Mouse (Mus musculus) liver, postnatal 0 days (tissue): ENCODE data around the gene Mks1. TPM values are rescaled to one million over a fixed set of nuclear protein-coding genes. Genes with fewer than 3 reads are reported as not detected.
"Not testable (repeated sequence)": the region's sequence is repeated elsewhere in the genome, so short reads cannot be mapped to it uniquely, and the experiment has no call there.

Experiments
- ATAC-seq: fragments of 200-750 bp; cut with Nextera tagmentation; 2 replicates; pipeline ENCODE4 v1.8.0; 2017; ENCODE audit warnings: mild to moderate bottlenecking, moderate library complexity
- DNase-seq: peaks from one replicate; pipeline ENCODE4 v3.0.0-alpha.2; 2016
- H3K27ac ChIP-seq: fragments of 300-500 bp; sonication (generic); 2 replicates; pipeline ENCODE4 v1.5.1; 2014; ENCODE audit warnings: antibody characterized with exemption, moderate library complexity, mild to moderate bottlenecking, low read depth
- H3K27me3 ChIP-seq: fragments of 300-500 bp; sonication (generic); 2 replicates; pipeline ENCODE4 v1.6.1; 2014; ENCODE audit warnings: low read length, control low read depth, mixed read lengths; ENCODE audit not compliant: insufficient read depth
- H3K36me3 ChIP-seq: fragments of 300-500 bp; sonication (generic); replicated peaks from 2 replicates; pipeline ENCODE4 v1.6.1; 2014; ENCODE audit warnings: mild to moderate bottlenecking, control low read depth, low read length, moderate library complexity, mixed read lengths; ENCODE audit not compliant: insufficient read depth
- H3K4me1 ChIP-seq: fragments of 300-500 bp; sonication (generic); 2 replicates; pipeline ENCODE4 v1.6.1; 2014; ENCODE audit warnings: antibody characterized with exemption, mild to moderate bottlenecking, control low read depth; ENCODE audit not compliant: insufficient read depth
- H3K4me2 ChIP-seq: fragments of 300-500 bp; sonication (generic); 2 replicates; pipeline ENCODE4 v1.6.1; 2014; ENCODE audit warnings: low read depth, mild to moderate bottlenecking, low read length, moderate library complexity, mixed read lengths
- H3K4me3 ChIP-seq: fragments of 300-500 bp; sonication (generic); 2 replicates; pipeline ENCODE4 v1.5.1; 2014; ENCODE audit warnings: low read depth, low read length
- H3K9ac ChIP-seq: fragments of 300-500 bp; sonication (generic); replicated peaks from 2 replicates; pipeline ENCODE4 v1.6.1; 2014; ENCODE audit warnings: mild to moderate bottlenecking, moderate library complexity
- H3K9me3 ChIP-seq: fragments of 300-500 bp; sonication (generic); 2 replicates; pipeline ENCODE4 v1.6.1; 2016; ENCODE audit warnings: mild to moderate bottlenecking, control low read depth, low read length, mixed read lengths
- CTCF ChIP-seq: sonication (generic); IDR thresholded peaks from 2 replicates; pipeline ENCODE4 v1.5.1; 2016; ENCODE audit warnings: antibody characterized with exemption, low read depth
- EP300 ChIP-seq: IDR thresholded peaks from 2 replicates; pipeline ENCODE4 v1.6.1; 2016; ENCODE audit warnings: antibody characterized with exemption, low read depth, mild to moderate bottlenecking
- WGBS: fragments of 180-500 bp; shearing (Covaris S2); extraction: QIAGEN DNeasy Blood & Tissue Kit; methylation state at CpG from one replicate; pipeline ENCODE4 v1.1.7; 2014; ENCODE audit not compliant: insufficient replicate concordance; 5-methylcytosine and 5-hydroxymethylcytosine counted together
- polyA plus RNA-seq: library from polyadenylated mRNA; unstranded; fragments of >200 nt; fragmentation: Nextera tagmentation; extraction: Ambion mirVana; gene quantifications from 2 replicates; pipeline ENCODE4 v1.2.1, GENCODE M21; 2015

Gene Mks1
- polyA plus RNA-seq, 1 experiment from 2014 or later: 1.4 TPM

GRCm38 (mm10) chr11:87846968-87847600 lies 5.9 kb upstream of the Mks1 start:
- Histone ChIP-seq H3K27me3 (no peaks in the 10 kb centered on the region), H3K36me3 (no peaks in the 10 kb centered on the region), H3K9ac (no peak overlapping the region), H3K9me3 (no peaks in the 10 kb centered on the region), H3K27ac (no peak overlapping the region), H3K4me2 (no peak overlapping the region), H3K4me3 (no peak overlapping the region), H3K4me1 (no peaks in the 10 kb centered on the region)
- no peak for TF ChIP-seq EP300
- TF ChIP-seq CTCF: no peak
- DNase-seq (no peak), ATAC-seq (peak; percentile 27; the same call in 1 of the 2 replicates)
- 80% methylated on average over 12 of the region's 12 CpGs for WGBS

GRCm38 (mm10) chr11:87847884-87848283 lies 5.1 kb upstream of the Mks1 start:
- 74% methylated on average over 6 of the region's 6 CpGs for WGBS
- ATAC-seq: no peak
- no peak overlapping the region for H3K4me2 ChIP-seq

GRCm38 (mm10) chr11:87853597-87853954 lies 561 bp downstream of the Mks1 start:
- no peaks in the 10 kb centered on the region for H3K9me3 ChIP-seq
- ATAC-seq (no peak; the same call in 1 of the 2 replicates), DNase-seq (no peak)
- peaks cover 3% of the 10 kb centered on the region for H3K4me1 ChIP-seq
- 35% methylated on average over 8 of the region's 8 CpGs for WGBS
- H3K36me3 ChIP-seq: no peaks in the 10 kb centered on the region
- H3K4me3 ChIP-seq: peak overlapping the region; percentile 61
- H3K27me3 ChIP-seq: no peaks in the 10 kb centered on the region
- no peak overlapping the region for H3K27ac ChIP-seq
- peak overlapping the region; percentile 74 for H3K4me2 ChIP-seq
- H3K9ac ChIP-seq: peak overlapping the region; percentile 37; the same call in 1 of the 2 replicates
- TF ChIP-seq EP300 (no peak), CTCF (no peak)

More at GRCm38 (mm10) chr11:87847884-87848283, 5.1 kb upstream of the Mks1 start:
- Histone ChIP-seq H3K9ac (no peak overlapping the region), H3K36me3 (no peaks in the 10 kb centered on the region), H3K9me3 (no peaks in the 10 kb centered on the region), H3K27me3 (no peaks in the 10 kb centered on the region), H3K4me3 (no peak overlapping the region), H3K4me1 (no peaks in the 10 kb centered on the region), H3K27ac (no peak overlapping the region)
- TF ChIP-seq EP300 (no peak), CTCF (no peak)
- no peak for DNase-seq

DNA sequence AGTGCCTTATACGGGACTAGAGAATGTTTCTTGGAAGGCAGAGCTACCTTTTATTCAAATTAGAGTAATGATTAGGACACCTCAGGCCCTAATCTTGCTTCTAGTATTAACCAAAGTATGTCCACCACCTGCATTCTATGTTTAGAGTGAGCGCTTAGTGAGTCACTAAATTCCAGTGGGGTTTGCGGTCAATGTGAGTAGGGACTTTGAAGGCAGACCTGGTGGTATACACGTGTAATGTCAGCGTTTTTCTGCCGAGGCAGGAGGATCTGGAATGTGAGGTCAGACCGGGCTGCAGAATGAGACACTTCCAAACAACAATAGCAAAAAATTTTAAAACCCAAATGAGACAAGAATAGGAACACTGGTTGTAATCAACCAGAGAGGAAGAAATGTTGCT lies 1.5 kb downstream of the Mks1 start:
- no peak overlapping the region for H3K9ac ChIP-seq
- 77% methylated on average over 7 of the region's 7 CpGs for WGBS
- no peaks in the 10 kb centered on the region for H3K27me3 ChIP-seq
- no peaks in the 10 kb centered on the region for H3K36me3 ChIP-seq
- ATAC-seq: no peak
- TF ChIP-seq EP300: no peak
- no peak overlapping the region for H3K4me2 ChIP-seq
- H3K4me3 ChIP-seq: no peak overlapping the region
- no peak overlapping the region for H3K27ac ChIP-seq
- no peaks in the 10 kb centered on the region for H3K9me3 ChIP-seq
- H3K4me1 ChIP-seq: peaks cover 3% of the 10 kb centered on the region
- DNase-seq: no peak

GRCm38 (mm10) chr11:87859273-87859672 lies 6.3 kb downstream of the Mks1 start:
- H3K27me3 ChIP-seq: no peaks in the 10 kb centered on the region
- 78% methylated on average over 11 of the region's 11 CpGs for WGBS
- H3K4me1 ChIP-seq: no peaks in the 10 kb centered on the region
- no peaks in the 10 kb centered on the region for H3K9me3 ChIP-seq
- H3K4me2 ChIP-seq: no peak overlapping the region
- no peak for TF ChIP-seq CTCF
- no peak for TF ChIP-seq EP300
- 0 out of 2 replicates have a peak, but pooled peaks cover 2% of the 10 kb centered on the region for H3K36me3 ChIP-seq
- DNase-seq (no peak), ATAC-seq (no peak)
- H3K9ac ChIP-seq: no peak overlapping the region
- H3K27ac ChIP-seq: no peak overlapping the region
- H3K4me3 ChIP-seq: no peak overlapping the region

- Histone ChIP-seq H3K9ac (no peak overlapping the region), H3K36me3 (0 out of 2 replicates have a peak, but pooled peaks cover 2% of the 10 kb centered on the region), H3K4me1 (no peaks in the 10 kb centered on the region), H3K27me3 (no peaks in the 10 kb centered on the region), H3K27ac (no peak overlapping the region), H3K4me2 (no peak overlapping the region), H3K9me3 (no peaks in the 10 kb centered on the region), H3K4me3 (no peak overlapping the region)
- 75% methylated on average over 9 of the region's 9 CpGs for WGBS
- no peak for DNase-seq
- TF ChIP-seq EP300 (no peak), CTCF (no peak)
- no peak for ATAC-seq
These were observed 7.4 kb downstream of the Mks1 start for GRCm38 (mm10) chr11:87860426-87860825.

DNA sequence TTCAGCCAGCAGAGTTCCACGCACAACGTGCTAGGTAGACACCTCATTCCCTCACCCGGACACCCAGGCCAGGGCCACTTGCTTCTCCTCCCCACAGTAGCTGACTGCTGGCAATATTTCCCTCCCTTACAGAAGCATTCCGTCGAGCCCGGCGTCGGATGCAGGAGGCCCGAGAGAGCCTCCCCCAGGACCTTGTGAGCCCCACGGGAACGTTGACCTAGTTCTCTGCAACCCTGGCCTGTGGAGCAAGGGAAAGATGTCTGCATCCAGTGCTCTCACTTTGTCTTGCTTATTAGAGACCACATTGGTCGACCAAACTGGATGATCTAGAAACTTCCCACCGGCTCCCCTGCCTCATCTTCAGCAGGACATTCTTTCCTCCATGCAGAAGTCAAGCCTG lies 9.8 kb downstream of the Mks1 start:
- WGBS: 83% methylated on average over 13 of the region's 13 CpGs
- Histone ChIP-seq H3K9ac (no peak overlapping the region), H3K9me3 (no peaks in the 10 kb centered on the region), H3K4me1 (no peaks in the 10 kb centered on the region), H3K36me3 (0 out of 2 replicates have a peak, but pooled peaks cover 2% of the 10 kb centered on the region), H3K27ac (no peak overlapping the region), H3K27me3 (no peaks in the 10 kb centered on the region), H3K4me2 (no peak overlapping the region), H3K4me3 (no peak overlapping the region)
- DNase-seq: no peak
- TF ChIP-seq EP300 (no peak), CTCF (no peak)
- ATAC-seq: no peak

DNA sequence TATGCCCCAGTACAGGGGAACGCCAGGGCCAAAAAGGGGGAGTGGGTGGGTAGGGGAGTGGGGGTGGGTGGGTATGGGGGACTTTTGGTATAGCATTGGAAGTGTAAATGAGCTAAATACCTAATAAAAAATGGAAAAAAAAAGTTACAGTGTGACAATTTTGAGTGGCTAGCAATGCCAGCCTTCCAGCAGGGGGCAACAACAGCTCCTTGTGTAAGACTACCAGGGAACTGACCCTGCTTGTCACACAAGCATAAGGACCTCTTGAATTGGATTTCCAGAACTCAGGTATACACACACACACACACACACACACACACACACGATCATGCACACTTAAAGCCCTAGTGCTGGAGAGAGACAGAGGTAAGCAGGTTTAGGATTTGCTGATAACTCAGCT lies 13.9 kb downstream of the Mks1 start:
- WGBS: 75% methylated on average over 1 of the region's 2 CpGs
- H3K4me2 ChIP-seq, H3K27me3 ChIP-seq, H3K4me3 ChIP-seq, H3K36me3 ChIP-seq, H3K4me1 ChIP-seq, DNase-seq, ATAC-seq, H3K27ac ChIP-seq, H3K9me3 ChIP-seq, H3K9ac ChIP-seq: not testable (repeated sequence)
